Mouse (Mus musculus): ENCODE data around the gene Emilin1.

DNA sequence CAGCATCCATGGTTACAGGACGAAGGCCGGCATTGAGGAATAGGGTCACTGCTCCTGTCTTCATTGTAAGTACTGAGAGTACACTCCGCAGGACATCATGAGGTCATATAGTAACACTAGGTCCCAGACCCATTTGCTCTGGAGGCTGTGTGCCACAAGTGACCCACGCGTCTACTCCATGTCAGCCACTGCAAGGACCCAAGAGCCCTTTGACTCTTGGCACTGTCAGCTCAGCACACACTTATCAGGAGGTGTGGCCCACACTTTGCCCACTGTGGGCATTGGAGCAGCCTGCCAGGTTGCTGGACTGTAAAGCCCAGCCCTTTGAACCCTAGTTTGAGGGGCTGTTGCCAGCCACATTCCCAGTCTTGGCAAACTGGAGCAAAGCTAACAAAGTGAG, 12.0 kb downstream of the Emilin1 start:
- TF ChIP-seq POLR2A (IDR thresholded peaks at IDR 0.05; ENCODE audit: extremely low read depth, insufficient read depth, low read length) (no peak), CTCF (IDR thresholded peaks at IDR 0.05; ENCODE audit: low read depth, low read length) (no peak)
